27 mouse cellular contexts compared by ENCODE assay signal in genomic region chr2:34042336-34042735, GRCm38 (mm10).
DNase-seq lines count a peak whose midpoint lies in the region; ATAC-seq lines count a peak whose summit lies in the region.
"Had no signal": no experiment of that assay in that cellular context is flagged by ENCODE, and none has a peak within 500 bp of the region (broad histone marks: within the 10 kb centered on the region; RNA-seq: fewer than 3 reads in every experiment).

No protein-coding gene starts in this region.

- DNase-seq in kidney, postnatal 14 days, result peak; percentile 29
- DNase-seq in kidney, postnatal 25 days, result no peak
- DNase-seq in naive thymus-derived CD4-positive, alpha-beta T cell, adult 2 months (ENCODE audit: low read depth), result peak; percentile 80
- DNase-seq in thymus, postnatal 25 days, result peak; percentile 47
- DNase-seq in midbrain, embryonic 14.5 days, result no peak
- no peak for DNase-seq in liver, embryonic 11.5 days (ENCODE audit: low spot score)
- DNase-seq: adrenal gland, adult 2 months; adrenal gland, postnatal 36 days; cerebellum, adult 18-20 months; cerebellum, postnatal 10 days; forebrain, postnatal 0 days; gastrocnemius, postnatal 10 days; heart, postnatal 14 days; kidney, adult 18-20 months; lung, adult 18-20 months; lung, postnatal 14 days; right cerebral cortex, postnatal 25 days had no signal

- no peak overlapping the region for H3K9ac ChIP-seq in midbrain, embryonic 14.5 days (replicated peaks; ENCODE audit: low read length)
- H3K9ac ChIP-seq in liver, embryonic 11.5 days (ENCODE audit: low read depth, low read length), result no peak overlapping the region
- H3K9ac ChIP-seq: embryonic facial prominence, embryonic 13.5 days; forebrain, embryonic 12.5 days; forebrain, postnatal 0 days; hindbrain, embryonic 15.5 days; limb, embryonic 13.5 days; liver, embryonic 12.5 days; midbrain, embryonic 15.5 days had no signal

- peak; percentile 26 for ATAC-seq in CD4-positive, CD25-positive, alpha-beta regulatory T cell, adult 4 months
- ATAC-seq in midbrain, embryonic 14.5 days (ENCODE audit: low FRiP score, low TSS enrichment), result no peak
- ATAC-seq in activated CD4-positive, CD25-positive, alpha-beta regulatory T cell, adult 4 months, result no peak
- ATAC-seq in liver, embryonic 11.5 days (replicated peaks; ENCODE audit: low FRiP score), result no peak
- ATAC-seq: forebrain, postnatal 0 days; liver, embryonic 12.5 days; midbrain, embryonic 15.5 days had no signal

- no peaks in the 10 kb centered on the region for H3K27me3 ChIP-seq in midbrain, embryonic 14.5 days (ENCODE audit: control insufficient read depth, insufficient read depth, low read length)
- no peaks in the 10 kb centered on the region for H3K27me3 ChIP-seq in liver, embryonic 11.5 days (replicated peaks; ENCODE audit: control insufficient read depth, insufficient read depth, low read length)
- H3K27me3 ChIP-seq: embryonic facial prominence, embryonic 13.5 days; hindbrain, embryonic 15.5 days; liver, embryonic 12.5 days; midbrain, embryonic 15.5 days had no signal

- H3K36me3 ChIP-seq in midbrain, embryonic 14.5 days (ENCODE audit: control insufficient read depth, insufficient read depth, low read length), result no peaks in the 10 kb centered on the region
- H3K36me3 ChIP-seq in liver, embryonic 11.5 days (ENCODE audit: control insufficient read depth, insufficient read depth, low read length), result no peaks in the 10 kb centered on the region
- H3K36me3 ChIP-seq: embryonic facial prominence, embryonic 13.5 days; forebrain, embryonic 12.5 days; hindbrain, embryonic 10.5 days; hindbrain, embryonic 15.5 days; limb, embryonic 13.5 days; liver, embryonic 12.5 days; midbrain, embryonic 15.5 days had no signal

- no peak overlapping the region for H3K27ac ChIP-seq in midbrain, embryonic 14.5 days (replicated peaks; ENCODE audit: low read depth, low read length)
- no peak overlapping the region for H3K27ac ChIP-seq in liver, embryonic 11.5 days (ENCODE audit: low read depth, low read length)
- H3K27ac ChIP-seq: embryonic facial prominence, embryonic 13.5 days; forebrain, embryonic 12.5 days; hindbrain, embryonic 10.5 days; hindbrain, embryonic 15.5 days; limb, embryonic 13.5 days; liver, embryonic 12.5 days; midbrain, embryonic 15.5 days had no signal

- H3K4me1 ChIP-seq in midbrain, embryonic 14.5 days (ENCODE audit: control insufficient read depth, insufficient read depth, low read length), result no peaks in the 10 kb centered on the region
- H3K4me1 ChIP-seq in liver, embryonic 11.5 days (replicated peaks; ENCODE audit: control insufficient read depth, insufficient read depth, low read length), result no peaks in the 10 kb centered on the region
- H3K4me1 ChIP-seq: forebrain, embryonic 12.5 days; liver, embryonic 12.5 days had no signal

- H3K4me2 ChIP-seq in midbrain, embryonic 14.5 days (ENCODE audit: low read length), result no peak overlapping the region
- H3K4me2 ChIP-seq in liver, embryonic 11.5 days, result no peak overlapping the region
- H3K4me2 ChIP-seq: embryonic facial prominence, embryonic 13.5 days; forebrain, embryonic 12.5 days; hindbrain, embryonic 15.5 days; limb, embryonic 13.5 days; liver, embryonic 12.5 days; midbrain, embryonic 15.5 days had no signal

- WGBS in midbrain, embryonic 14.5 days, result 60% methylated on average over 7 of the region's 7 CpGs
- WGBS in liver, embryonic 11.5 days, result 53% methylated on average over 7 of the region's 7 CpGs

- no peak overlapping the region for H3K4me3 ChIP-seq in midbrain, embryonic 14.5 days (replicated peaks; ENCODE audit: low read depth, low read length)
- no peak overlapping the region for H3K4me3 ChIP-seq in liver, embryonic 11.5 days (ENCODE audit: low read depth, low read length)
- H3K4me3 ChIP-seq: embryonic facial prominence, embryonic 13.5 days; erythroblast, embryonic 14.5 days; forebrain, embryonic 12.5 days; hindbrain, embryonic 10.5 days; hindbrain, embryonic 15.5 days; limb, embryonic 13.5 days; liver, embryonic 12.5 days; midbrain, embryonic 15.5 days had no signal

- H3K9me3 ChIP-seq in midbrain, embryonic 14.5 days (ENCODE audit: control insufficient read depth, low read length), result no peaks in the 10 kb centered on the region
- no peaks in the 10 kb centered on the region for H3K9me3 ChIP-seq in liver, embryonic 11.5 days (ENCODE audit: control insufficient read depth, low read length)
- H3K9me3 ChIP-seq: embryonic facial prominence, embryonic 13.5 days; forebrain, embryonic 12.5 days; hindbrain, embryonic 10.5 days; hindbrain, embryonic 15.5 days; limb, embryonic 13.5 days; liver, embryonic 12.5 days; midbrain, embryonic 15.5 days had no signal

Comparison
In these comparisons a context has a peak if more than half of its experiments do, and no peak if none do; other contexts are left out.
1. DNase-seq: peak in kidney, postnatal 14 days (single experiment), naive thymus-derived CD4-positive, alpha-beta T cell, adult 2 months (single experiment) and thymus, postnatal 25 days (single experiment); none in kidney, postnatal 25 days (0 of 2), midbrain, embryonic 14.5 days (single experiment) and liver, embryonic 11.5 days (single experiment).